Mouse (Mus musculus) testis, adult 2 months (tissue): ENCODE results near the gene Vash1. TPM values are rescaled to one million over a fixed set of nuclear protein-coding genes. Genes with fewer than 3 reads are reported as not detected.

Experiments
- H3K27ac ChIP-seq: fragments of 200-500 bp; 2 replicates; pipeline ENCODE4 v1.5.1; 2012; ENCODE audit warnings: low read depth, low read length; ENCODE audit not compliant: control insufficient read depth, insufficient read depth
- H3K27me3 ChIP-seq: fragments of 200-500 bp; 2 replicates; pipeline ENCODE4 v1.6.1; 2012; ENCODE audit warnings: mild to moderate bottlenecking, low read length, moderate library complexity; ENCODE audit not compliant: control insufficient read depth, insufficient read depth
- H3K36me3 ChIP-seq: fragments of 200-500 bp; 2 replicates; pipeline ENCODE4 v1.6.1; 2012; ENCODE audit warnings: mild to moderate bottlenecking, low read length; ENCODE audit not compliant: control insufficient read depth, insufficient read depth
- H3K4me1 ChIP-seq: fragments of 200-500 bp; 2 replicates; pipeline ENCODE4 v1.6.1; 2012; ENCODE audit warnings: low read length; ENCODE audit not compliant: control insufficient read depth, insufficient read depth
- H3K4me3 ChIP-seq: fragments of 200-500 bp; 2 replicates; pipeline ENCODE4 v1.5.1; 2012; ENCODE audit warnings: low read depth, mild to moderate bottlenecking, low read length, moderate library complexity, mixed read lengths; ENCODE audit not compliant: control insufficient read depth
- CTCF ChIP-seq: fragments of 200-500 bp; IDR thresholded peaks from 2 replicates; pipeline ENCODE4 v1.5.1; 2012; ENCODE audit warnings: low read depth, mild to moderate bottlenecking, inconsistent platforms, low read length, moderate library complexity; ENCODE audit not compliant: control insufficient read depth, insufficient read depth, insufficient replicate concordance
- POLR2A ChIP-seq: fragments of 200-500 bp; IDR thresholded peaks from 2 replicates; pipeline ENCODE4 v1.6.1; 2012; ENCODE audit warnings: low read depth, mild to moderate bottlenecking, inconsistent platforms, low read length, moderate library complexity; ENCODE audit not compliant: control insufficient read depth
- polyA plus RNA-seq: library from polyadenylated mRNA; depleted of rRNA; stranded (reverse); fragments of >200 nt; gene quantifications from 2 replicates; pipeline ENCODE4 v1.2.3, GENCODE M21; 2012

Vash1 gene
- polyA plus RNA-seq, 1 experiment, result 3.9 TPM

DNA sequence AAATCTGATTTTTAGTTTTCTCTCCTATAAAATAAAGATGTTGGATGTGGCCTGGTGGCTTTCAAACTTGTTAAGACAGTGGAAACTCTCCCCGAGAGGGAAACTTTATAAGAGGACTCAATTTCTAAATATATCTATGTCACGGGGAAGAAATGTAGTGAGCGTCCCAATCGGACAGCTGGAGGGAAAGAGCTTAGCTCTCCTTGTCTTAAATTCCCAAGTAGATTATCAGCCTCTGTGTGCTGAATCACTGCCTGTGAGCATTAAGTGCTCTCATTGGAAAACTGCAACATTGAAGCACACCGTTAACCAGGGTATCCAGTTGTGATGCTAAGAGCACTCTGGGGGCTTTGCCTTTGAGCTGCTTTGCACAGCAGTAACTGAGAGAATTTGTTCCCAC is 30.8 kb upstream of the Vash1 start:
- no peaks in the 10 kb centered on the region for H3K27me3 ChIP-seq
- H3K27ac ChIP-seq, result no peak overlapping the region
- no peak overlapping the region for H3K4me3 ChIP-seq
- TF ChIP-seq CTCF (no peak), POLR2A (no peak)
- no peaks in the 10 kb centered on the region for H3K36me3 ChIP-seq
- H3K4me1 ChIP-seq, result no peaks in the 10 kb centered on the region

DNA sequence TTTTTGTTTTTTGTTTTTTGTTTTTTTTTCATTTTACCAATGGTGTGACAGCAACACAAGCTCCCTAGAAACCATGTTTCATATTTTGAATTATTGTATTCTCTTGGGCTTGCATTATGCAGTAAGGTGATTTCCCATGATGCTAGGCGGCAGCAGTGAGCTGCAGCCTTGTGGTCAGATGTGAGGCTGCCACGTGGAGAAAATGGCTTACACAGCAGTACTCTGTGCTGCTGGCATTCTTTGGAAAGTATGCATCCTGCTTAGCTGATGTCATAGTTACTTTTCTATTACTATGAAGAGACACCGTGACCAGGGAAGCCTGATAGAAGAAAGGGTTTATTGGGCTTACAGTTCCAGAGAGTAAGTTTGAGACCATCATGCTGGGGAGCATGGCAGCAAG is 30.0 kb upstream of the Vash1 start:
- Histone ChIP-seq H3K27me3 (no peaks in the 10 kb centered on the region), H3K27ac (no peak overlapping the region), H3K4me3 (no peak overlapping the region), H3K36me3 (no peaks in the 10 kb centered on the region), H3K4me1 (no peaks in the 10 kb centered on the region)
- TF ChIP-seq POLR2A, result no peak
- TF ChIP-seq CTCF, result no peak

DNA sequence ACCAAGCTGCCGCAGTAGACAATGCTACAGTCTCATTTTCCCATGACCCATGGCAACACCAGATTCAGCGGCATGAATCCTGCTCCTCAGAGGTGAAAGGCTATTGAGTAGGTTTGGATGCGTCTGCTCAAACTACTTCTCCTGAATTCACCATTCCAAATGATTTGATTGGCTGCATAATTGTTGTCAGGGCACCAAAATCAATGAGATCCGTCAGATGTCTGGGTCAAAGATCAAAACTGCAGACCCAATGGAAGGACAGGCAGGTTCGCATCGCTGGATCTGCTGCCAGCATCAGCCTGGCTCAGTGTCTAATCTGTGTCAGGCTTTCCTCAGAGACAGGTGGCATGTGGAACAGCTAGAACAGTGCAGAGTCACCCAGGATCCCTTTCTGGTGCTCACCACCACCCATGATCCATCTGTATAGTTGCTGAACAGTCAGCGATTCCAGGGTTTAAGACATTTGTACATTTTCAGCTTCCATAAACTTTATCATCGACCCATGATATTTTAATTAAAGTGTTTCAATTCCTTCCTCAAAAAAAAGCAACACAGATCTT is 27.1 kb upstream of the Vash1 start:
- no peak overlapping the region for H3K4me3 ChIP-seq
- no peaks in the 10 kb centered on the region for H3K36me3 ChIP-seq
- H3K27me3 ChIP-seq, result no peaks in the 10 kb centered on the region
- H3K27ac ChIP-seq, result no peak overlapping the region
- TF ChIP-seq CTCF (no peak), POLR2A (no peak)
- H3K4me1 ChIP-seq, result no peaks in the 10 kb centered on the region

DNA sequence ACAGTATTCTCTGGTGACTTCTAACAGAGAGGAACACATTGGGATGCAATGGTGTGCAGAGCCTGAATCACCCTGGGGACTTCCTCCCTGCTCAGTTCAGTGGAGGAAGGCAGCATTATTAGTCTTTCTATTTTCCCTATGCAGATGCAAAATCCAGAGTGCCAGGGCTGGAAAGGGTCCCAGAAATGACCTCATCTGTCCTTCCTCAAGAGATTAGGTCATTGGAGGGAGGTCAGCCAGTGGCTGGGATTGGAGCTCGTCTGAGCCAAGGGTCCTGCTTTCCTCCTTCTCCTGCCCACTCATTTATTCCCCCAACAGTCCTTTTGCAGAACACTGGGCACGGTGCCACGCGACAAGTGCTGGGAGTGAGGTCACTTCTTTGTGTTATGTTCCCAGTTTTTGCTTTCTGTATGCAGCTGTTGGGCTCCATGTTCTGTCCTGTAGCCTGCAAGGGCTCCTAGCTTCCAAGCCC is 25.9 kb upstream of the Vash1 start:
- Histone ChIP-seq H3K4me1 (no peaks in the 10 kb centered on the region), H3K4me3 (no peak overlapping the region), H3K36me3 (no peaks in the 10 kb centered on the region), H3K27ac (no peak overlapping the region), H3K27me3 (no peaks in the 10 kb centered on the region)
- TF ChIP-seq CTCF (no peak), POLR2A (no peak)

DNA sequence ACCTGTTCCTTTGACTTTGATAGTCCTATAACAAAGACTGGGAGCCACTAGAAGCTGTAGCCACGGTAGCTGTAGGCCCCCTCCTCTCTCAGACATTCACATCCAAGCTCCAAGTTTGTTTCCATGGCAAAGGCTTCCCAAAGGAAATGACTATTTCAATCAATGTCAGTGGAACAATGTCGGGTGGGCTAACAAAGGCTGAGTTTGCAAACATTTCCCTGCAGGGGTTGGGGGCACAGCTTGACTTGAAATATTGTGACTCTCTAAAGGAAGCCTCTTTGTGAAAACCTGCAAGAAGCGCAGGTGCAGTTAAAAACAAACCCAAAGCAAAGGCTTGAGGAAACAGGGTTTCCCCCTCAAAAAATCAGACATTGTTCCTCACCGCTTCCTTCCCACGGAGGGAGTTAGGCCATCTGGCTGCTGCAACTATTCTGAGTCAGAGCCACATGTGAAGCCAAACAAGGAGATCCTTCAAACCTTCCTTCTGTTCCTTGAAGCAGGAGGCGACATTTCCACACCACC is 19.0 kb upstream of the Vash1 start:
- no peak overlapping the region for H3K4me3 ChIP-seq
- TF ChIP-seq CTCF (no peak), POLR2A (no peak)
- no peak overlapping the region for H3K27ac ChIP-seq
- no peaks in the 10 kb centered on the region for H3K4me1 ChIP-seq
- H3K27me3 ChIP-seq, result no peaks in the 10 kb centered on the region
- no peaks in the 10 kb centered on the region for H3K36me3 ChIP-seq

DNA sequence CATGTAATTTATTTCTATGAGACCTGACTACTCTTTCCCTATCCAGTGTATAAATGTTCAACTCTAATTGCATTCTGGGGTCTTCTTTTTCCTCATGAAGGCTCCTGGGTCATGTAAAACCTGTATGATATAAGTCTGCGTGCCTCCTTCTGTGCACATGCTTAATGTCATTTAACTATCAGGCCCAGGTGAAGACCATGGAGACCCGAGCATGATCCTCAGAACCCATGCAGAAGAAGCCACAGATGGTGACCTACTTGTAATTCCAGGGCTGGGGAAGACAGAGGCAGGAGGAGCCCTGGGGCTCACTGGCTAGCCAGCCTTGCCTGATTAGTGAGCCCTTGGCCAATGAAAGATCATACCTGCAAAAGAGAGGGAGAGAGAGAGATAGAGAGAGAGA is 18.0 kb upstream of the Vash1 start:
- TF ChIP-seq CTCF (no peak), POLR2A (no peak)
- H3K27ac ChIP-seq, result no peak overlapping the region

DNA sequence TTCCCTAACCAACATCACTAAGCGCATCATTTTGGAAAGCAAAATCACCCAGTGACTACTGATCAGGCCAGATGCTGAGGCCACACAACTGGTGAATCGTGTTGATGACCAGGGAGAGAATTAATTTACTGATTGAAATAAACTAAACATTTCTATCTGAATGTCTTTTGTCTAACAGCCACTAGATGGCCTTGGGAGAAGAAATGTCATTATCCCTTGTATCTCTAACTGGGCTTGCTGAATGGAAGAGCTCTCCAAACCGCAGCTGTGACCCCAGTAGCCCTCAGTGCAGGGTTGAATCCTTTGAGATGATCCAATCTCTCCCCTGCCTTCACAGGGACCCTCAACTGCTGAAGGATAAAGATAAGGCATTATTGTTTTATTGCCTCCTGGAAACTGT is 12.8 kb upstream of the Vash1 start:
- Histone ChIP-seq H3K4me1 (no peaks in the 10 kb centered on the region), H3K4me3 (no peak overlapping the region), H3K36me3 (no peaks in the 10 kb centered on the region), H3K27ac (no peak overlapping the region), H3K27me3 (no peaks in the 10 kb centered on the region)
- TF ChIP-seq CTCF, result no peak

More for the DNA sequence above, 18.0 kb upstream of the Vash1 start:
- no peaks in the 10 kb centered on the region for H3K4me1 ChIP-seq
- no peaks in the 10 kb centered on the region for H3K27me3 ChIP-seq
- H3K4me3 ChIP-seq, result no peak overlapping the region
- no peaks in the 10 kb centered on the region for H3K36me3 ChIP-seq

DNA sequence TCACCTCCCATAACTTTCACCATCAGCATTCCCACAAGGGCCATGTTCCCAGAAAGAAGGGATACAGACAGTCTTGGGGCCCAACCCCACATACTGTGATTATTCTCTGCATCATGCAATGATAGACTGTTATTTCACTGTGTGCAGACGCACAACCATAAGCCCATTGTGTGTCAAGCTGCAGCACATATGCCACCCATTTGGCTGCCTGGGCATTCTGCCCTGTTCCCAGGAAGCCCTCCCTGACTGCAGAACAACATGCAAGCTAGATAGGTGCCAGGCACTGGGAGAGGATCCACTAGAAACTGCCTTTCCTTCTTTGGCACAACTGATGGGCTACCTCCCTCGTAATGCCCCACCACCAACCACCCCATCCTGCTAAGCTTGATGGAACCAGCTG is 10.1 kb upstream of the Vash1 start:
- H3K4me1 ChIP-seq, result no peaks in the 10 kb centered on the region

More for the DNA sequence above, 10.1 kb upstream of the Vash1 start:
- H3K36me3 ChIP-seq, result no peaks in the 10 kb centered on the region
- no peaks in the 10 kb centered on the region for H3K27me3 ChIP-seq
- H3K4me3 ChIP-seq, result no peak overlapping the region
- H3K27ac ChIP-seq, result no peak overlapping the region
- TF ChIP-seq CTCF, result no peak
- TF ChIP-seq POLR2A, result no peak
